Mouse (Mus musculus) limb, embryonic 11.5 days (tissue): ENCODE data around the gene Strc. TPM values are rescaled to one million over a fixed set of nuclear protein-coding genes. Genes with fewer than 3 reads are reported as not detected.

Experiments used
- ATAC-seq: fragments of 200-750 bp; cut with Nextera tagmentation; 2 replicates; pipeline ENCODE4 v1.8.0; 2017; ENCODE audit warnings: low read depth; ENCODE audit not compliant: insufficient number of reproducible peaks, low FRiP score, low TSS enrichment
- DNase-seq: peaks from one replicate; pipeline ENCODE4 v3.0.0-alpha.2; 2015; ENCODE audit warnings: low spot score
- H3K27ac ChIP-seq: fragments of 300-500 bp; sonication (generic); replicated peaks from 2 replicates; pipeline ENCODE4 v1.5.1; 2014; ENCODE audit warnings: low read depth, mild to moderate bottlenecking, low read length
- H3K27me3 ChIP-seq: fragments of 300-500 bp; sonication (generic); 2 replicates; pipeline ENCODE4 v1.6.1; 2014; ENCODE audit warnings: mild to moderate bottlenecking, low read length, mixed read lengths; ENCODE audit not compliant: control insufficient read depth, insufficient read depth
- H3K36me3 ChIP-seq: fragments of 300-500 bp; sonication (generic); 2 replicates; pipeline ENCODE4 v1.6.1; 2014; ENCODE audit warnings: mild to moderate bottlenecking, low read length, moderate library complexity, mixed read lengths; ENCODE audit not compliant: control insufficient read depth, insufficient read depth
- H3K4me1 ChIP-seq: fragments of 300-500 bp; sonication (generic); 2 replicates; pipeline ENCODE4 v1.6.1; 2014; ENCODE audit warnings: low read length, mixed read lengths; ENCODE audit not compliant: control insufficient read depth, insufficient read depth
- H3K4me2 ChIP-seq: fragments of 300-500 bp; sonication (generic); 2 replicates; pipeline ENCODE4 v1.6.1; 2014; ENCODE audit warnings: low read depth, mild to moderate bottlenecking, moderate library complexity; ENCODE audit not compliant: severe bottlenecking
- H3K4me3 ChIP-seq: fragments of 300-500 bp; sonication (generic); 2 replicates; pipeline ENCODE4 v1.5.1; 2014; ENCODE audit warnings: low read depth, low read length
- H3K9ac ChIP-seq: fragments of 300-500 bp; sonication (generic); 2 replicates; pipeline ENCODE4 v1.6.1; 2014; ENCODE audit warnings: mild to moderate bottlenecking, low read length
- H3K9me3 ChIP-seq: fragments of 300-500 bp; sonication (generic); 2 replicates; pipeline ENCODE4 v1.6.1; 2016; ENCODE audit warnings: low read length; ENCODE audit not compliant: control insufficient read depth
- WGBS: fragments of 180-500 bp; shearing (Covaris S2); extraction: QIAGEN DNeasy Blood & Tissue Kit; methylation state at CpG from one replicate; pipeline ENCODE4 v1.1.7; 2014; 5-methylcytosine and 5-hydroxymethylcytosine counted together
- polyA plus RNA-seq: library from polyadenylated mRNA; unstranded; fragments of >200 nt; fragmentation: Nextera tagmentation; extraction: Ambion mirVana; gene quantifications from 2 replicates; pipeline ENCODE4 v1.2.1, GENCODE M21; 2014

Gene Strc
- polyA plus RNA-seq, 1 experiment from 2014 or later: not detected

- DNase-seq (no peak), ATAC-seq (no peak)
- peak overlapping the region; percentile 67 for H3K4me2 ChIP-seq
- peaks cover 6% of the 10 kb centered on the region for H3K27me3 ChIP-seq
- H3K4me3 ChIP-seq: peak overlapping the region; percentile 58
- H3K9ac ChIP-seq: peak overlapping the region; percentile 64
- no peaks in the 10 kb centered on the region for H3K36me3 ChIP-seq
- 0 out of 2 replicates have a peak, but pooled peaks cover 5% of the 10 kb centered on the region for H3K4me1 ChIP-seq
- no peaks in the 10 kb centered on the region for H3K9me3 ChIP-seq
- H3K27ac ChIP-seq: no peak overlapping the region
- WGBS: 4% methylated on average over 6 of the region's 6 CpGs
Measured at GRCm38 (mm10) chr2:121354378-121354777, 32.6 kb downstream of the Strc start.

GRCm38 (mm10) chr2:121353156-121353555 is 33.8 kb downstream of the Strc start:
- ATAC-seq (no peak), DNase-seq (no peak)
- 81% methylated on average over 8 of the region's 8 CpGs for WGBS
- no peaks in the 10 kb centered on the region for H3K36me3 ChIP-seq
- H3K27ac ChIP-seq: no peak overlapping the region
- H3K4me1 ChIP-seq: 0 out of 2 replicates have a peak, but pooled peaks cover 3% of the 10 kb centered on the region
- H3K9me3 ChIP-seq: no peaks in the 10 kb centered on the region
- no peak overlapping the region for H3K9ac ChIP-seq
- H3K4me2 ChIP-seq: no peak overlapping the region
- H3K4me3 ChIP-seq: no peak overlapping the region
- no peaks in the 10 kb centered on the region for H3K27me3 ChIP-seq

GRCm38 (mm10) chr2:121339057-121339456 is 47.9 kb downstream of the Strc start:
- ATAC-seq (no peak), DNase-seq (no peak)
- no peaks in the 10 kb centered on the region for H3K9me3 ChIP-seq
- no peaks in the 10 kb centered on the region for H3K36me3 ChIP-seq
- no peak overlapping the region for H3K9ac ChIP-seq
- no peaks in the 10 kb centered on the region for H3K27me3 ChIP-seq
- no peak overlapping the region for H3K4me3 ChIP-seq
- H3K27ac ChIP-seq: no peak overlapping the region
- H3K4me2 ChIP-seq: no peak overlapping the region
- H3K4me1 ChIP-seq: no peaks in the 10 kb centered on the region

- no peak overlapping the region for H3K4me3 ChIP-seq
- H3K27ac ChIP-seq: no peak overlapping the region
- H3K27me3 ChIP-seq: no peaks in the 10 kb centered on the region
- no peaks in the 10 kb centered on the region for H3K36me3 ChIP-seq
- no peaks in the 10 kb centered on the region for H3K4me1 ChIP-seq
- ATAC-seq (no peak), DNase-seq (no peak)
- H3K4me2 ChIP-seq: no peak overlapping the region
- no peak overlapping the region for H3K9ac ChIP-seq
- WGBS: 90% methylated on average over 2 of the region's 2 CpGs
- H3K9me3 ChIP-seq: no peaks in the 10 kb centered on the region
Measured at GRCm38 (mm10) chr2:121329492-121329891, 57.5 kb downstream of the Strc start.

- Histone ChIP-seq H3K4me3 (no peak overlapping the region), H3K9ac (no peak overlapping the region), H3K27me3 (no peaks in the 10 kb centered on the region), H3K4me2 (no peak overlapping the region), H3K27ac (no peak overlapping the region), H3K36me3 (no peaks in the 10 kb centered on the region), H3K4me1 (no peaks in the 10 kb centered on the region), H3K9me3 (no peaks in the 10 kb centered on the region)
- no peak for ATAC-seq
- no peak for DNase-seq
- 88% methylated on average over 10 of the region's 10 CpGs for WGBS
Measured at GRCm38 (mm10) chr2:121323693-121324470, 63.1 kb downstream of the Strc start.

GRCm38 (mm10) chr2:121323041-121323440 is 63.9 kb downstream of the Strc start:
- H3K9ac ChIP-seq: no peak overlapping the region
- H3K4me2 ChIP-seq: no peak overlapping the region
- no peaks in the 10 kb centered on the region for H3K27me3 ChIP-seq
- DNase-seq (no peak), ATAC-seq (no peak)
- WGBS: 94% methylated on average over 10 of the region's 10 CpGs
- no peak overlapping the region for H3K4me3 ChIP-seq
- no peaks in the 10 kb centered on the region for H3K36me3 ChIP-seq
- H3K4me1 ChIP-seq: no peaks in the 10 kb centered on the region
- no peaks in the 10 kb centered on the region for H3K9me3 ChIP-seq
- H3K27ac ChIP-seq: no peak overlapping the region

- H3K4me3 ChIP-seq: no peak overlapping the region
- H3K4me1 ChIP-seq: no peaks in the 10 kb centered on the region
- H3K27ac ChIP-seq: no peak overlapping the region
- ATAC-seq (no peak), DNase-seq (no peak)
- H3K36me3 ChIP-seq: no peaks in the 10 kb centered on the region
- 83% methylated on average over 8 of the region's 8 CpGs for WGBS
- no peak overlapping the region for H3K4me2 ChIP-seq
- H3K9ac ChIP-seq: no peak overlapping the region
- H3K27me3 ChIP-seq: no peaks in the 10 kb centered on the region
- H3K9me3 ChIP-seq: no peaks in the 10 kb centered on the region
Measured at GRCm38 (mm10) chr2:121316278-121316677, 70.7 kb downstream of the Strc start.
